Mouse (Mus musculus) midbrain, embryonic 15.5 days (tissue): ENCODE results near the gene Gas7. TPM values are rescaled to one million over a fixed set of nuclear protein-coding genes. Genes with fewer than 3 reads are reported as not detected.

Experiments
- ATAC-seq: fragments of 200-750 bp; cut with Nextera tagmentation; replicated peaks from 2 replicates; pipeline ENCODE4 v1.8.0; 2017; ENCODE audit warnings: moderate TSS enrichment
- H3K27ac ChIP-seq: fragments of 300-500 bp; sonication (generic); 2 replicates; pipeline ENCODE4 v1.5.1; 2015; ENCODE audit warnings: mild to moderate bottlenecking, inconsistent platforms
- H3K27me3 ChIP-seq: fragments of 300-500 bp; sonication (generic); replicated peaks from 2 replicates; pipeline ENCODE4 v1.6.1; 2015; ENCODE audit warnings: inconsistent platforms
- H3K36me3 ChIP-seq: fragments of 300-500 bp; sonication (generic); replicated peaks from 2 replicates; pipeline ENCODE4 v1.6.1; 2015; ENCODE audit warnings: inconsistent platforms
- H3K4me1 ChIP-seq: fragments of 300-500 bp; sonication (generic); 2 replicates; pipeline ENCODE4 v1.6.1; 2015; ENCODE audit warnings: inconsistent platforms
- H3K4me2 ChIP-seq: fragments of 300-500 bp; sonication (generic); 2 replicates; pipeline ENCODE4 v1.6.1; 2015; ENCODE audit warnings: inconsistent platforms, mild to moderate bottlenecking, moderate library complexity
- H3K4me3 ChIP-seq: fragments of 300-500 bp; sonication (generic); 2 replicates; pipeline ENCODE4 v1.5.1; 2015; ENCODE audit warnings: mild to moderate bottlenecking, inconsistent platforms
- H3K9ac ChIP-seq: fragments of 300-500 bp; sonication (generic); 2 replicates; pipeline ENCODE4 v1.6.1; 2015; ENCODE audit warnings: mild to moderate bottlenecking, inconsistent platforms
- H3K9me3 ChIP-seq: fragments of 300-500 bp; sonication (generic); 2 replicates; pipeline ENCODE4 v1.6.1; 2016; ENCODE audit warnings: inconsistent platforms
- WGBS: fragments of 180-500 bp; shearing (Covaris S2); methylation state at CpG from one replicate; pipeline ENCODE4 v1.1.7; 2015; ENCODE audit warnings: mixed read lengths; 5-methylcytosine and 5-hydroxymethylcytosine counted together
- polyA plus RNA-seq: library from polyadenylated mRNA; unstranded; fragments of >200 nt; fragmentation: Nextera tagmentation; extraction: Ambion mirVana; gene quantifications from 2 replicates; pipeline ENCODE4 v1.2.1, GENCODE M21; 2015

The Gas7 gene
- polyA plus RNA-seq, 1 experiment from 2014 or later = 36.1 TPM

DNA sequence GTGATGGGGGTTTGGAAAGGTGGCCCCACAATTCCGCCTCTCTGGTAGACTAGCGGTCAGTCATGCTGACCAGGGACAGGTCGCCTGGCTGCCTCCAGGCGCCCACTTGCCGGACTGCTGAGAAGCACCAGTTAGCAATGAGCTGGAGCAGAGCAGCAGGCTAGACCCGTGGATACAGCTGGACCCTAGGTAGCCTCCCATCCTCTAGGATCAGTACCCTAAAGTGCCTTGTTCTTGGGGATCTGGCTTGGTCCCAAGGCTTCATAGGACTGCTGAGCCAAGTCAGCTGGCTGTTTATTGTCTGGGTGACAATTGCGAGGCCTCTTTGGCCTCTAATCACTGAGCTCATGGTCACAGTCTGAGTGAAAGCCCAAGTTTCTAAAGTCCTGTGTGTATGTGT is 792 bp downstream of the Gas7 start:
- WGBS = 14% methylated on average over 7 of the region's 7 CpGs
- Histone ChIP-seq H3K9ac (peak overlapping the region; percentile 69), H3K4me3 (peak overlapping the region; percentile 53), H3K9me3 (no peaks in the 10 kb centered on the region), H3K27me3 (peaks cover 7% of the 10 kb centered on the region; the same call in 1 of the 2 replicates), H3K27ac (no peak overlapping the region), H3K36me3 (no peaks in the 10 kb centered on the region), H3K4me1 (peaks cover 12% of the 10 kb centered on the region), H3K4me2 (peak overlapping the region; percentile 92)
- ATAC-seq = 0 out of 2 replicates have a peak, but pooled peaks have one; percentile 7

GRCm38 (mm10) chr11:67458171-67458570 is 2.9 kb downstream of the Gas7 start:
- 36% methylated on average over 2 of the region's 2 CpGs for WGBS
- peaks cover 12% of the 10 kb centered on the region for H3K4me1 ChIP-seq
- no peaks in the 10 kb centered on the region for H3K36me3 ChIP-seq
- H3K9me3 ChIP-seq = no peaks in the 10 kb centered on the region
- peaks cover 7% of the 10 kb centered on the region; the same call in 1 of the 2 replicates for H3K27me3 ChIP-seq
- no peak overlapping the region for H3K9ac ChIP-seq
- H3K4me3 ChIP-seq = no peak overlapping the region
- no peak for ATAC-seq
- no peak overlapping the region for H3K27ac ChIP-seq
- H3K4me2 ChIP-seq = 0 out of 2 replicates have a peak overlapping the region, but pooled peaks have one; percentile 12

- no peak for ATAC-seq
- no peak overlapping the region for H3K27ac ChIP-seq
- 68% methylated on average over 4 of the region's 4 CpGs for WGBS
Measured at GRCm38 (mm10) chr11:67467132-67467531, 11.9 kb downstream of the Gas7 start.

DNA sequence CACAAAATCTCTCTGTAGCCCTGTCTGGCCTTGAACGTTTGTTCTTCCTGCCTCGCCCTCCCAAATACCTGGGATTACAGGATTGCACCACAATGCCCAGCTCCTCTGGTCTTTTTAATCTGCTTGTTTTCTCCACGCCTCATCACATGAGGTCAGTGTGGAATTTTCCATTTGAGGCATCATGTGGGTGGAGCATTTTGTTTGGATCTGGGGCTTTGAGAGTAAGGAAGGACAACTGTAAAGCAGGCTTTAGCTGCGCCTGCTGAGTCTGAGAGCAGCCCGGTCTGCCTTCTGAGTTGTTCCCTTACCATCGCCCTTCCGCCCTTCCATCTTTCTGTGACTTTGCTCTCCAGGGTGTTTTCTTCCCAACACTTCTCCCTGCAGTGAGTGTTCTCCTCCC is 13.6 kb downstream of the Gas7 start:
- H3K9ac ChIP-seq = no peak overlapping the region
- no peak overlapping the region for H3K27ac ChIP-seq
- H3K9me3 ChIP-seq = no peaks in the 10 kb centered on the region
- no peak overlapping the region for H3K4me2 ChIP-seq
- H3K4me3 ChIP-seq = no peak overlapping the region
- ATAC-seq = no peak
- no peaks in the 10 kb centered on the region for H3K27me3 ChIP-seq
- H3K4me1 ChIP-seq = no peaks in the 10 kb centered on the region
- no peaks in the 10 kb centered on the region for H3K36me3 ChIP-seq
- WGBS = 54% methylated on average over 7 of the region's 7 CpGs

More at GRCm38 (mm10) chr11:67467132-67467531, 11.9 kb downstream of the Gas7 start:
- no peak overlapping the region for H3K9ac ChIP-seq
- no peaks in the 10 kb centered on the region for H3K4me1 ChIP-seq
- no peak overlapping the region for H3K4me2 ChIP-seq
- H3K4me3 ChIP-seq = no peak overlapping the region
- H3K27me3 ChIP-seq = no peaks in the 10 kb centered on the region
- no peaks in the 10 kb centered on the region for H3K36me3 ChIP-seq
- no peaks in the 10 kb centered on the region for H3K9me3 ChIP-seq

GRCm38 (mm10) chr11:67474590-67474989 is 19.4 kb downstream of the Gas7 start:
- 53% methylated on average over 5 of the region's 5 CpGs for WGBS
- no peaks in the 10 kb centered on the region for H3K36me3 ChIP-seq
- no peak overlapping the region for H3K4me2 ChIP-seq
- H3K4me1 ChIP-seq = no peaks in the 10 kb centered on the region
- H3K27ac ChIP-seq = no peak overlapping the region
- ATAC-seq = no peak
- H3K9me3 ChIP-seq = no peaks in the 10 kb centered on the region
- no peaks in the 10 kb centered on the region for H3K27me3 ChIP-seq
- no peak overlapping the region for H3K4me3 ChIP-seq
- H3K9ac ChIP-seq = no peak overlapping the region

DNA sequence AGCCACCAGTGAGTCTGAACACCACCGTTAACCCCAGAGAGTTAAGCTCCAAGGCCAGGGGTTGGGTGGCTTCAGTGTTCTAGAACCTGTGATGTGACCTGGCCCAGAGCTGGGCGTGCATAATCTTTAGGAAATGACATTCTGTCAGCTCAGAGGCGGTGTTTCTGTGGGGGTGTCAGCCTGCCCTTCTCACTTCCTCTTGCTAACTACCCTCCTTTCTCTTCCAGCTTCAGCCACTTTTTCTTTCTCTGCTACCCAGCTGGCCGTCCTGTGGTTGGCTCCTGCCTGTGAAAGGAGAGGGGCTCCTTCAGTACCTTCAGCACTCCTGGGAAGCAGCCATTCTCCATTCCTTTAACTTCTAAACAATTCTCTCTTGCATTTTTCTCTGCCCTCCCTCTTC is 24.3 kb downstream of the Gas7 start:
- no peak for ATAC-seq
- no peak overlapping the region for H3K9ac ChIP-seq
- no peak overlapping the region for H3K4me2 ChIP-seq
- H3K27me3 ChIP-seq = no peaks in the 10 kb centered on the region
- H3K4me1 ChIP-seq = no peaks in the 10 kb centered on the region
- no peak overlapping the region for H3K27ac ChIP-seq
- no peaks in the 10 kb centered on the region for H3K36me3 ChIP-seq
- no peaks in the 10 kb centered on the region for H3K9me3 ChIP-seq
- H3K4me3 ChIP-seq = no peak overlapping the region
- 52% methylated on average over 4 of the region's 4 CpGs for WGBS

GRCm38 (mm10) chr11:67480204-67480956 is 25.1 kb downstream of the Gas7 start:
- no peak for ATAC-seq
- WGBS = 86% methylated on average over 5 of the region's 5 CpGs
- Histone ChIP-seq H3K9me3 (no peaks in the 10 kb centered on the region), H3K27ac (no peak overlapping the region), H3K27me3 (no peaks in the 10 kb centered on the region), H3K4me3 (no peak overlapping the region), H3K4me2 (no peak overlapping the region), H3K36me3 (no peaks in the 10 kb centered on the region), H3K9ac (no peak overlapping the region), H3K4me1 (no peaks in the 10 kb centered on the region)

GRCm38 (mm10) chr11:67481691-67482090 is 26.5 kb downstream of the Gas7 start:
- Histone ChIP-seq H3K9ac (no peak overlapping the region), H3K36me3 (no peaks in the 10 kb centered on the region), H3K9me3 (no peaks in the 10 kb centered on the region), H3K4me3 (no peak overlapping the region), H3K27me3 (no peaks in the 10 kb centered on the region), H3K4me1 (no peaks in the 10 kb centered on the region), H3K27ac (no peak overlapping the region), H3K4me2 (no peak overlapping the region)
- ATAC-seq = no peak
- WGBS = 90% methylated on average over 5 of the region's 5 CpGs

GRCm38 (mm10) chr11:67482217-67482760 is 27.1 kb downstream of the Gas7 start:
- Histone ChIP-seq H3K4me2 (no peak overlapping the region), H3K27me3 (no peaks in the 10 kb centered on the region), H3K27ac (no peak overlapping the region), H3K4me3 (no peak overlapping the region), H3K36me3 (no peaks in the 10 kb centered on the region), H3K9ac (no peak overlapping the region), H3K9me3 (no peaks in the 10 kb centered on the region), H3K4me1 (no peaks in the 10 kb centered on the region)
- WGBS = 77% methylated on average over 9 of the region's 9 CpGs
- ATAC-seq = no peak

GRCm38 (mm10) chr11:67488156-67488555 is 32.9 kb downstream of the Gas7 start:
- Histone ChIP-seq H3K27me3 (no peaks in the 10 kb centered on the region), H3K4me1 (no peaks in the 10 kb centered on the region), H3K4me2 (no peak overlapping the region), H3K36me3 (no peaks in the 10 kb centered on the region), H3K4me3 (no peak overlapping the region), H3K9ac (no peak overlapping the region), H3K9me3 (no peaks in the 10 kb centered on the region), H3K27ac (no peak overlapping the region)
- no peak for ATAC-seq
- WGBS = 90% methylated on average over 12 of the region's 12 CpGs

- Histone ChIP-seq H3K4me3 (no peak overlapping the region), H3K9me3 (no peaks in the 10 kb centered on the region), H3K9ac (no peak overlapping the region), H3K4me1 (no peaks in the 10 kb centered on the region), H3K27ac (no peak overlapping the region), H3K36me3 (no peaks in the 10 kb centered on the region), H3K27me3 (no peaks in the 10 kb centered on the region), H3K4me2 (no peak overlapping the region)
- ATAC-seq = no peak
- 78% methylated on average over 10 of the region's 10 CpGs for WGBS
Measured at GRCm38 (mm10) chr11:67489647-67490175, 34.5 kb downstream of the Gas7 start.

DNA sequence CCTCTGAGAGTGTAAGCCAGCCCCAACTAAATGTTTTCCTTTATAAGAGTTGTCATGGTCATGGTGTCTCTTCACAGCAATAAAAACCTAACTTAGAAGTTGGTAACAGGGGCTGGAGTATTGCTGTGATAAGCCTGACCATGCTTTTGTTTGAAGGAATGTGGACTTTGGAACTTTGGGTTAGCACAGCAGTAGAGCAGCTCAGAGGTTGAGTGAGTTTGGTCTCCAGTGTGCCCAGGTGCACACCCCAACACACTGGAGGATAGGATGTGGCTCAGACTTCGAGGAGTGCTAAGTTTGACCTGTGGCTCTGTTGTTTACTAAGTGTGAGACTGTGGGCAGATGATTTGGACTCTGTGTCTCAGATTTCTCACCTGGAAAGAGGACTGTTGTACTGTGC is 41.6 kb downstream of the Gas7 start:
- H3K9me3 ChIP-seq = no peaks in the 10 kb centered on the region

GRCm38 (mm10) chr11:67500115-67500514 is 44.9 kb downstream of the Gas7 start:
- no peak overlapping the region for H3K4me3 ChIP-seq
- no peak overlapping the region for H3K4me2 ChIP-seq
- no peak for ATAC-seq

More for the DNA sequence above, 41.6 kb downstream of the Gas7 start:
- no peaks in the 10 kb centered on the region for H3K4me1 ChIP-seq
- no peak overlapping the region for H3K9ac ChIP-seq
- 62% methylated on average over 1 of the region's 1 CpGs for WGBS
- H3K27me3 ChIP-seq = no peaks in the 10 kb centered on the region
- H3K27ac ChIP-seq = no peak overlapping the region
- no peak for ATAC-seq
- no peak overlapping the region for H3K4me3 ChIP-seq
- H3K36me3 ChIP-seq = no peaks in the 10 kb centered on the region
- no peak overlapping the region for H3K4me2 ChIP-seq

More at GRCm38 (mm10) chr11:67500115-67500514, 44.9 kb downstream of the Gas7 start:
- no peaks in the 10 kb centered on the region for H3K9me3 ChIP-seq
- no peak overlapping the region for H3K9ac ChIP-seq
- H3K4me1 ChIP-seq = no peaks in the 10 kb centered on the region
- no peaks in the 10 kb centered on the region for H3K36me3 ChIP-seq
- H3K27me3 ChIP-seq = no peaks in the 10 kb centered on the region
- WGBS = 97% methylated on average over 2 of the region's 2 CpGs
- H3K27ac ChIP-seq = no peak overlapping the region
